Mouse (Mus musculus) adrenal gland, postnatal 10 days (tissue): ENCODE data around the gene Slco4a1. TPM values are rescaled to one million over a fixed set of nuclear protein-coding genes. Genes with fewer than 3 reads are reported as not detected.

Experiments
- DNase-seq: peaks from one replicate; pipeline ENCODE4 v3.0.0; 2021; ENCODE audit warnings: mixed read lengths
- total RNA-seq, 2 experiments: library from RNA; stranded (reverse); gene quantifications; 2 replicates each; pipeline ENCODE4 v1.2.3; 2021

Gene Slco4a1
- total RNA-seq, 2 experiments from 2014 or later: 4.4 to 5.1 TPM

DNA sequence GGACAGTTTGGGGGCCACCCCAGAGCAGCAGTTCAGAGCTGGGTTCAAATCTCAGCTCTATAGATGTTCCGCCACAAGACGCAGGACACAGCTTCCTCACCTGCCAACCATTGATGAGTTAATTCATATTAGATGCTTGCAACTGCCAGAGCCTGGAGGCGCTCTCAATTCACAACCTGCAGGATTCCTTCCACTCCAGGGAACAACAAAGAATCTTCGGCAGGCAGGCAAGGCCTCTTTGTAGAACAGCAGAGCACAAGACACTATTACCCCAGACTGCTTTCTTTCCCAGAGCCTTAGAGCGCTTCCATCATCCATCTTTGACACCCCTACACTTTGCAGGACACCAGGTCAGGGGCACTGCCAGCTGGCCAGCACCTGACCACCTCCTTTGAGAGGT is 50.2 kb downstream of the Slco4a1 start:
- DNase-seq: no peak

DNA sequence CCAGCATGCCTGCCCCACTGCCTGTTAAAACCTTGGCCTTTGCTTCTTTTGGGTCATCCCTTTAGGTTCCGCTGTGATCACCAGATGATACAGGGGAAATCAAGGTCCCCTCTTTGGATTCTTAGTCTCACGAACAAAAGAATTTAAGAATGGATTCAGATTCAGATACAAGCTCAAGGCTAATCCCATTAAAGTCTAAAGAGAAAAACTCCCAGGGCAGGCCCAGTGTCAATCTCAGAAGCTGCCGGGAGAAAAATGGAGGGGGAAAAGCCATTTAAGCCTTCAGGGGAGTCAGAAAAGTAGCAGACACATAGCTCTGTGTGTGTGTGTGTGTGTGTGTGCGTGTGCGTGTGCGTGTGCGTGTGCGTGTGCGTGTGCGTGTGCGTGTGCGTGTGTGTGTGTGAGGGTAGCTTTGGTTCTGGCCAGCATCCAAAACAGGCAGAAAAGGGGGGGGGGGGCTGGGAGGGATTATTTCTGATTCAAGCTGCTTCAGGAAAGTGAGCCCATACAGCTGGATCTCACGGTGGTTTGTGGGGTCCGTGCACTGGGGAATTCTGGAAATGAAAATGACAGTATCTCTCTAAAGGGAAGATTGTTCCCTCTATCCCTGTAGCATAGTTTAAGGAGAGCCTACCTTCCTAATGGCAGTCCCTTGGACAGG is 52.5 kb downstream of the Slco4a1 start:
- no peak for DNase-seq

DNA sequence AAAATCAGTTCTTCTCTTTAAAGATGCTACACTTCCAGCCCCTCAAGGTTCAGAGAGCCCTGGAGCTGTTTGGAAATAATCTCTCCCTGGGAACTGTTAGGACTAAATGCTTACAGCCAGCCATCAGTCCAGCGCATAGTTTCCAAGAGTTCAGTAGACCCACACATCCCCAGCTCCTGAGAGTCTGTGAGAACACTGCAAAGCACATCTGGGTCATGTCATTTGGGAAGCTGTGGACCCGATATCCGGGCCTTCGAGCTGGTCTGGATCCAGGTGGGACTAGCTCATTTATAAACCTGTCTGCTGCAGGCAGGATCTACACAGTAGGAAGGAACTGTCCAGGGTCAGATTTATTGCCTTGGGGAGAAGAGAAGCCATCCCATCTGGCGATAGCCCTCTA is 54.8 kb downstream of the Slco4a1 start:
- DNase-seq: no peak

DNA sequence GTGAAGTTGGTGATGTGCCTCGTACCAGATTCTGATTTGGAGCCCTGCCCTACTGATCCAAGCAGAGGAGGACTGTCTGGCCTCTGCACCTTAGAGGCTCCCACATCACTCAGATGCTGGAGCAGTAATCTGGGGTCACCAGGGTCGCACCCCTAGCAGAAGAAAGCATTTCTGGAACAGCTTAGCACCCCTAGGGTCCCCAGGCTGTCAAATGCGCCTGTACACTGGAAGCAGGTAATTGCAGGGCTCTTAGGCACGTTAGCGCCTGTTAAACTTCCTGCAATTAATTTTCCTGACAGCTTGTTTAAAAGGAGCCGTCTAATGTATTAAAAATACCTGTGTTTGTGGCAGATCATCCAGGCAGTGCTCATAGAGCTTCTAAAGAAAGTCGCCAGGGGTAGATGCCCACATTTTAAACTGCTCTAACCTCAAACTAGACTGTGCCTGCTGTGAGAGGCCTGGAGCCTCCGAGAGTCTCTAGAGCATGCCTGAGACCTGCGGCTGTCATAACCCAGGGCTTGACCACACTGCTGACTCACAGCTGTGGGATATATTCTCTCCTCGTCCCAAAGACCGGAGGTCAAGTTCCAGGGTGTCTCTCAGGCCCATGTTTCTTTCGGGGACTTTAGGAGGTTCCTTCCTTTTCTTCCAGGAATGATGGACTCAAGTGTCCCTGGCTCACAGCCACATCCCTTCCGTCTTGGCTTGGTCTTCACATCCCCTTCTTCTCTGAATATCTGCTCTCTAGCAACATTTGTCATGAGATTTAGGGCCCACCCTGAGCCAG is 56.0 kb downstream of the Slco4a1 start:
- DNase-seq: no peak

DNA sequence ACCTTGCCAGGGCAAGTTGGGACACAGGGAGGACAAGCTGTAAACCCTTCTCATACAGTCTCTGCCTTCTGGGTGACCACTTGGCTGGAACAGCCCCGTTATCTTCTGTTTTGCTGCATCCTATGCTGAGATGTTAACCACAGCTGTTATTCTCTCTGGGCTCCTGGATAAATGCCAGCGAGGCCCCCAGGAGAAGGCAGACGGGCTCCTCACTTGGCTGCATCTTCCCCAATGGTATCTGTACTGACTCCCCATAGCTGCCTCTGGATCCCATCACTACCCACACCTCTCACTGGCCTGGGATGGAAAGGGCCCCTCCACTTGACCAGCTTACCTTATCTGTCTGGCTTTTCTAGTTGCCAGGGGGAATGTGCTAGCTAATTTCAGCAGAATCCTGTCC is 57.0 kb downstream of the Slco4a1 start:
- DNase-seq: no peak

DNA sequence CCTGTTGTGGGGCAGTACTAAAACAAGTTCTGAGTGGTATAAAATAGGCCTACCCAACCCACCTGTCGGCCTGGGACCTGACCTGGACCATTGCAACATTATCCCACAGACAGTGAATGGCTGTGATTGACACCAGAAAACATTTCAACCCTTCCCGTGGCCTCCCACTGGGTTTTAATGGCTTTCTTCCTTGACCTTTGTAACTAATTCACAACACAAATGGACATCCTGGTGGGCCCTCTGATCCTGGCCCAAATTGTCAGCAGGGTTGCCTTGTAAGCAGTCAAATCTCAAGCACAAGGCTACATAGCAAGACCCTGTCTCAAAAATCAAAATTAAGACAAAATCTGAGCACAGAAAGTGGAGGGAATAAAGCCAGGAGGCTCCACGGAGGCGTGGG is 57.8 kb downstream of the Slco4a1 start:
- no peak for DNase-seq

DNA sequence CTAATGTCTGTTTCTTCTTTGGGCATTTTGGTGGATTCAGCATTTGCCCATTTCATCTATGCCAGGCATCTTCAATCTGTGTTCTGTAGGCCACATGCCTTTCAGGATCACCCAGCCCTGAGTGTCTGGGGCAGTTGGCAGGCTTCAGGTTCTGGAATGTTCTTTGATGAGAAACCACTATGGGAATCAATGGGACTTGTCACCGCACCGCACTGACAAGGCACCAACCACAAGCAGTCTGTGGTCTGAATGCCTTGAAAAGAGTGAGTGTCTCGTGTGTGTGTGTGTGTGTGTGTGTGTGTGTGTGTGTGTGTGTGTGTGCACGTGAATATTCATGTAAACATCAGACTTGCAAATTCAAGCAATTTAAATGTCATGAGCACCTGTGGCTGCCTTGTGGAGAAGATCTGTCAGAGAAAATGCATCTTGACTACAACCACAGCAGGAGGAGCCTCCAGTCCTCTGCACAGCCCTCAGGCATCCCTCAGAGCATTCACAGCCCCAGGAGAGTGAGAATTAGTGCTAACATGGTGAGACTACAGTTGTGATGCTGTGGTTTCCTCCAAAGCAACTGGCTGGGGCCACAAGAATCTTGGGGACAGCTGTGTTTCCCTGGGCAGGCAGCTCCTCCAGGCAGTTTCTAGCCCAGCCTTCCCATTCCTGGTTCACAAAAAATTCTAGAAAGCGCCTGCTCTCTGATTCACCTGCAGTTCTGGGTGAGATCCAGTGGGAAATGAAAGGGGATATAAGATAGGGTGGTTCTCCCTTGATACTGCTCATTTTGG is 65.6 kb downstream of the Slco4a1 start:
- DNase-seq: no peak

DNA sequence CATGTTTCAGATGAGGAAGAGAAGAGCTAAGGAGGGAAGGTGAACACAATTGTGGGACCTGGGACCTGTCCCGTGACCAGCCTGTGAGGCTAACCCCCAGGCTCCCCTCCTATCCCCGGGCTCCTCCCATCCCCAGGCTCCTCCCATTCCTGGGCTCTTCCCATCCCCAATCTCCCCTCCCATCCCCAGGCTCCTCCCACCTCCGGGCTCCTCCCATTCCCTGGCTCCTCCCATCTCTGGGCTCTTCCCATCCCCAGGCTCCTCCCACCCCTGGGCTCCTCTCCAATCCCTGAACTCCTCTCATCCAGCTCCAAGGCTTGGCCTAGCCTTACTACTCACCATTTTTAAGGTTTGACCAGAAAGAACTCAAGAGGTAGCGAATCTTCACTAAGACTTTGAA is 66.8 kb downstream of the Slco4a1 start:
- DNase-seq: no peak

Other genes starting within 250 kb of the Slco4a1 start
- gene Lama5, start 230.4 kb upstream of the Slco4a1 start, total RNA-seq: 10 to 100 TPM; 35.6 to 39.0 TPM
- gene Rps21, start 198.9 kb upstream of the Slco4a1 start, total RNA-seq: 100 to 1,000 TPM; 772 to 787 TPM
- gene Cables2, start 182.7 kb upstream of the Slco4a1 start, total RNA-seq: 10 to 100 TPM; 17.3 to 19.8 TPM
- gene Rbbp8nl, start 166.4 kb upstream of the Slco4a1 start, total RNA-seq: not detected
- under 1 TPM; 0.27 to 0.36 TPM for gene Gata5, start 121.5 kb upstream of the Slco4a1 start, total RNA-seq
- gene Ntsr1, start 43.7 kb downstream of the Slco4a1 start, total RNA-seq: under 1 TPM in 1 of 2 experiments, not detected in 1; 0.06 TPM
- 10 to 100 TPM; 21.0 to 26.8 TPM for gene Mrgbp, start 125.1 kb downstream of the Slco4a1 start, total RNA-seq
- 10 to 100 TPM; 44.4 to 49.2 TPM for gene Ogfr, start 133.0 kb downstream of the Slco4a1 start, total RNA-seq
- 1 to 10 TPM in 1 of 2 experiments, under 1 TPM in 1; 0.55 to 1.8 TPM for gene Col9a3, start 141.5 kb downstream of the Slco4a1 start, total RNA-seq
- under 1 TPM; 0.33 to 0.39 TPM for gene Tcfl5, start 186.5 kb downstream of the Slco4a1 start, total RNA-seq